In genomic region chr5:105809056-105809455, GRCm38 (mm10) we compare ENCODE assay signal across 23 mouse cellular contexts.
A peak's percentile ranks its signal among the peaks of the same experiment; 100 is the strongest.
DNase-seq lines count a peak whose midpoint lies in the region; ATAC-seq and TF ChIP-seq lines count a peak whose summit lies in the region.
"Had no signal": no experiment of that assay in that cellular context is flagged by ENCODE, and none has a peak within 500 bp of the region (broad histone marks: within the 10 kb centered on the region; RNA-seq: fewer than 3 reads in every experiment).

No protein-coding gene starts in this region.

- no peak for TF ChIP-seq CTCF in gastrocnemius, adult 2 months (IDR thresholded peaks at IDR 0.05)
- TF ChIP-seq CTCF in layer of hippocampus, adult 2 months (conservative IDR thresholded peaks at IDR 0.05), result no peak
- TF ChIP-seq CTCF in G1E (IDR thresholded peaks at IDR 0.05; ENCODE audit: low read depth, low read length), result no peak

- peaks cover 65% of the 10 kb centered on the region for H3K9me3 ChIP-seq in G1E (replicated peaks)
- H3K9me3 ChIP-seq in hindbrain, embryonic 13.5 days, result peaks cover 19% of the 10 kb centered on the region
- H3K9me3 ChIP-seq in hindbrain, embryonic 12.5 days (replicated peaks), result peaks cover 13% of the 10 kb centered on the region
- H3K9me3 ChIP-seq: liver, embryonic 15.5 days had no signal

- H3K36me3 ChIP-seq in G1E (replicated peaks), result no peaks in the 10 kb centered on the region
- H3K36me3 ChIP-seq in hindbrain, embryonic 13.5 days, result peaks cover 32% of the 10 kb centered on the region
- peaks cover 27% of the 10 kb centered on the region for H3K36me3 ChIP-seq in hindbrain, embryonic 12.5 days

- no peaks in the 10 kb centered on the region for H3K4me1 ChIP-seq in G1E (ENCODE audit: insufficient read depth, low read depth, low read length)
- H3K4me1 ChIP-seq in hindbrain, embryonic 13.5 days (replicated peaks), result peaks cover 11% of the 10 kb centered on the region; the same call in 1 of the 2 replicates
- H3K4me1 ChIP-seq in hindbrain, embryonic 12.5 days, result no peaks in the 10 kb centered on the region; the same call in 1 of the 2 replicates
- H3K4me1 ChIP-seq: limb, embryonic 15.5 days had no signal

- ATAC-seq in G1E (ENCODE audit: extremely low read depth, insufficient number of reproducible peaks, low FRiP score, poor library complexity, severe bottlenecking), result no peak
- no peak for ATAC-seq in hindbrain, embryonic 13.5 days (ENCODE audit: low FRiP score)
- ATAC-seq in hindbrain, embryonic 12.5 days (ENCODE audit: low FRiP score), result no peak
- ATAC-seq: forebrain, embryonic 16.5 days; midbrain, embryonic 13.5 days had no signal

- 86% methylated on average over 11 of the region's 11 CpGs for WGBS in hindbrain, embryonic 13.5 days
- WGBS in hindbrain, embryonic 12.5 days, result 86% methylated on average over 11 of the region's 11 CpGs

- H3K4me3 ChIP-seq in gastrocnemius, adult 2 months, result no peak overlapping the region
- no peak overlapping the region for H3K4me3 ChIP-seq in layer of hippocampus, adult 2 months
- 0 out of 2 replicates have a peak overlapping the region, but pooled peaks have one; percentile 3 for H3K4me3 ChIP-seq in G1E (ENCODE audit: low read depth, low read length)
- H3K4me3 ChIP-seq in hindbrain, embryonic 13.5 days, result no peak overlapping the region
- H3K4me3 ChIP-seq in hindbrain, embryonic 12.5 days, result no peak overlapping the region
- H3K4me3 ChIP-seq: forebrain, embryonic 10.5 days; heart, embryonic 13.5 days; hindbrain, embryonic 10.5 days; kidney, embryonic 15.5 days; limb, embryonic 15.5 days; liver, embryonic 15.5 days; megakaryocyte, embryonic 14.5 days; midbrain, embryonic 13.5 days had no signal

- intact Hi-C loops in gastrocnemius, adult 2 months (cut with DNase I), result no loop called here

- DNase-seq in gastrocnemius, adult 2 months, result peak; percentile 39
- no peak for DNase-seq in gastrocnemius, adult 8-10 months (ENCODE audit: low spot score in 2 of 2)
- no peak for DNase-seq in layer of hippocampus, adult 2 months (ENCODE audit: low spot score in 2 of 2)
- DNase-seq in layer of hippocampus, adult 9-11 months, result no peak
- DNase-seq in G1E (ENCODE audit: low spot score), result no peak
- DNase-seq in adrenal gland, postnatal 25 days, result peak; percentile 34
- DNase-seq: cerebellum, adult 11 months; cerebellum, postnatal 14 days; kidney, adult 11 months; left cerebral cortex, postnatal 4 days; lung, postnatal 36 days; right cerebral cortex, postnatal 14 days had no signal

- no peak overlapping the region for H3K4me2 ChIP-seq in hindbrain, embryonic 13.5 days
- H3K4me2 ChIP-seq in hindbrain, embryonic 12.5 days (replicated peaks), result no peak overlapping the region
- H3K4me2 ChIP-seq: heart, embryonic 13.5 days; kidney, embryonic 15.5 days; limb, embryonic 15.5 days; liver, embryonic 15.5 days; midbrain, embryonic 13.5 days had no signal

- no peak overlapping the region for H3K9ac ChIP-seq in hindbrain, embryonic 13.5 days
- H3K9ac ChIP-seq in hindbrain, embryonic 12.5 days, result no peak overlapping the region
- H3K9ac ChIP-seq: heart, embryonic 13.5 days; kidney, embryonic 15.5 days; limb, embryonic 15.5 days; liver, embryonic 15.5 days; midbrain, embryonic 13.5 days had no signal

- H3K27me3 ChIP-seq in G1E (ENCODE audit: insufficient read depth, low read length), result no peaks in the 10 kb centered on the region
- no peaks in the 10 kb centered on the region for H3K27me3 ChIP-seq in hindbrain, embryonic 13.5 days
- no peaks in the 10 kb centered on the region for H3K27me3 ChIP-seq in hindbrain, embryonic 12.5 days
- H3K27me3 ChIP-seq: heart, embryonic 13.5 days; kidney, embryonic 15.5 days; limb, embryonic 15.5 days; liver, embryonic 15.5 days; megakaryocyte, embryonic 14.5 days; midbrain, embryonic 13.5 days had no signal

- peak overlapping the region; percentile 28; the same call in 1 of the 2 replicates for H3K27ac ChIP-seq in gastrocnemius, adult 2 months
- H3K27ac ChIP-seq in layer of hippocampus, adult 2 months, result peak overlapping the region; percentile 28; the same call in 1 of the 2 replicates
- no peak overlapping the region for H3K27ac ChIP-seq in hindbrain, embryonic 13.5 days
- H3K27ac ChIP-seq in hindbrain, embryonic 12.5 days, result no peak overlapping the region
- H3K27ac ChIP-seq: forebrain, embryonic 10.5 days; heart, embryonic 13.5 days; hindbrain, embryonic 10.5 days; kidney, embryonic 15.5 days; limb, embryonic 15.5 days; liver, embryonic 15.5 days; midbrain, embryonic 13.5 days had no signal

Comparison
In these comparisons a context has a peak if more than half of its experiments do, and no peak if none do; other contexts are left out.
1. DNase-seq: peak in gastrocnemius, adult 2 months (single experiment) and adrenal gland, postnatal 25 days (single experiment); none in gastrocnemius, adult 8-10 months (0 of 2), layer of hippocampus, adult 2 months (0 of 2), layer of hippocampus, adult 9-11 months (single experiment) and G1E (single experiment).
2. H3K27ac ChIP-seq: peak in gastrocnemius, adult 2 months (single experiment) and layer of hippocampus, adult 2 months (single experiment); none in hindbrain, embryonic 13.5 days (single experiment) and hindbrain, embryonic 12.5 days (single experiment).